Mouse (Mus musculus) testis, postnatal 14 days (tissue): Measurements from ENCODE around the gene Gga3.
A peak's percentile ranks its signal among the peaks of the same experiment; 100 is the strongest.
"Not testable (repeated sequence)": the region's sequence is repeated elsewhere in the genome, so short reads cannot be mapped to it uniquely, and the experiment has no call there.

ENCODE experiments used
- DNase-seq: peaks from one replicate; pipeline ENCODE4 v3.0.0; 2021; ENCODE audit warnings: low spot score

Gene Gga3

DNA sequence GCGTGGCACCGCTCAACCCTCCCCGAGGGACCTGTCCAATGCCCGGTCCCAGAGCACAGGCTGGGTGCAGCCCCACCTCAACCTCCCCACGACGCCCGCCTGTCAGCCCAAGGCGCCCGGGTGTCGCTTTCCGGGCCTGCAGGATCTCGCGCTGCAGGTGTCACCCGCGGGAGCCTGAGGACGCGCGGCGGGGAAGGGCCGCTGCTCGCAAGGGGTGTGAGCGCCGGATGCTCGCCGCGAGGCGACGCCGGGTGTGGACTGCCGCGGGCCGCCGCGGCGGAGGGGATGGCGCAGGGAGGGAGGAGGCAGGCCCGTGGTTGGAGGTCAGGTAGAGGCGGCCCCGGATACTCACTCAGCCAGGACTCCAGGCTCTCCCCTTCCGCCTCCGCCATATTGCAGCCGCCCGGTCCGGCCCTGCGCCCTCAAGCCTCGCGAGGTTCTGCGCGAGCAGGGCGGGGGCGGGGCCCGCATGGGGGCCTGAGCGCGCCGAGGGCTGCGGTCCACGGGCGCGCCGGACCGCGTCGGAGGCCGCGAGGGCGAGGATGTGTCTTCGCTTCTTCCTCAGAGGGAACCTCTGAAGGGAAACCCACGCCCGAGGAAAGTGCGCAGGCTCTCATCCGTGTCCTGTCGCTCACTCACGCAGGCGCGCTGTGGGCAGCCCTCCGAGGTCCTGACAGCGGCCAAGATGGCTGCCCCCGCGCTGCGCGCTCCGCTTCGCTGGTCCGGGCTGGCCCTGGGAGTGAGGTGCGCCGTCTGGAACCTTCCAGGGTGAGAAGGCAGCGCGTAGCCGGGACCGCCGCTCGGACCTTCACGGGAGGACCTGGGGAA lies at the start of gene Gga3, which contains the start of gene Mrps7:
Gene Gga3, minus strand, starts transcription at position 576 of the 828 bp plus-strand sequence.
Gene Mrps7, plus strand, starts transcription at position 450 of the 828 bp plus-strand sequence.
- DNase-seq: peak; percentile 90

DNA sequence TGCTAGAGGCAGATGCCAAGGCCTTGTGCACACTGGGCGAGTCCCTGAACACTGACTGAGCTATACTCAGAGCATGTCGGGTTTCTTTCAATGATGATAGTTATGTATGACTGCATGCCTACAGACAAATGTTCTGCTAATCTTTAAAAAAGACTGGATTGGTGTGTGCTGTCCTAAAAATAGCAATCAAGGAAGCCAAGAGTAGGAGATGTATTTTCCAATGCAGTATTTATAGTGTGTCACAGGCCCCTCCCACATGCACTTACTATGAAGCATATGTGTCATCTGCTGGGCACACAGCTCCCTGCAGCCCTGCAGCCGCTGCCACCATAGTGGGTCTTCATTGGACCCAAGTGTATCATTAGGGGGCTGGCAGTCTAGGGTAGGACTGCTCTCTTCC lies 49.3 kb upstream of the Gga3 start:
- DNase-seq: no peak

DNA sequence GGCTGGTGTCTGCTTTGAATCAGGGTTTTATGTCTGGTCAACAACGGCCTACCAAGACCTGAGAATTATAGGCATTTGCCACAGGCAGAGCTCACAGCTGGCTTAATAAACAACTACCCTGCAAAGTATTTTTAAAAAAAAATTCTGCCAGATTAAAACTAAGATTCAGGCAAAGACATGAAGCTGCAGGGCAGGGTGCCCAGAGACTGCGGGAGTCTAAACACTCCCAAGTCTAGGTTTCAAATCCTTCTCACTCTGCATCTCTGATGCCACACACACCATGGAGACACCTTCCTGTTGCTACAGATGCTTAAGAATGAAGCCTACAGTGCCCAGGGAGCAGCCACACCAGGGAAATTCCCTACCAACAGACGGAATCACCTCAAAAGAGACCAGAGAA lies 47.8 kb upstream of the Gga3 start:
- DNase-seq: no peak

DNA sequence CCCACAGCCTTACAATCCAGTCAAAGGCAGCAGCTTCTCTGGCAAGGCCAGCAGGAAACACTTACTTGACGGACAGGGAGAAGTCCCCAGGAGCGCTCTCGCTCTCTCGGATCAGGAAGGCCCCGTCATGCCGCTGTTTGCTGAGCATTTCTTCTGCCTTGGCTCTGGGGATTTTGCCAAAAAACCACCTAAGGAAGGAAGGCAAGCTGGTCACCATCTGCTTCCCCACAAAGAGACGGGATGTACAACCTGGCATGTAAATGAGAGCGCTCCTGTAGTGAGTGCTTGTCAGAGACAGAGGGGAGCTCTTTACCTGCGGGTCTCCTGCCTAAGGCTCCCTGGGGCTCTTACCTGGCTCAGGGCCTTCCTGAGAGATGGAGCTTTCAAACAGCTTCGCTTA lies 45.9 kb upstream of the Gga3 start:
- DNase-seq: no peak

DNA sequence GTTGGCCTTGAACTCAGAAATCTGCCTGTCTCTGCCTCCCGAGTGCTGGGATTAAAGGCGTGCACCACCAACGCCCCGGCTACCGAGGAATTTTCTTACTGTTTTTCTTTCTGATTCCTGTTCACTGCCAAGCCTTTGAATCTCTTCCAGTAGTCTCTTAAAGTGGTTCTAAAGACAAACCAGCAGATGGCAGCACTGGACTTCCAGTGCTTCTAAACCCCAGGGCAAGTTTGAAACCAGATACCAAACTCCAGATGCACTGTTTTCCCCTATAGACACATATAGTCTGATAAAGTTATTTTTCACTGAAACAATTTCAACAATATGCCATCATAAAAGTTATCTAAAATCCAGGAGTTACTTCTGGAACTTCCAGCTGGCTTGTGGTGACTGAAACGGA lies 43.6 kb upstream of the Gga3 start:
- no peak for DNase-seq

DNA sequence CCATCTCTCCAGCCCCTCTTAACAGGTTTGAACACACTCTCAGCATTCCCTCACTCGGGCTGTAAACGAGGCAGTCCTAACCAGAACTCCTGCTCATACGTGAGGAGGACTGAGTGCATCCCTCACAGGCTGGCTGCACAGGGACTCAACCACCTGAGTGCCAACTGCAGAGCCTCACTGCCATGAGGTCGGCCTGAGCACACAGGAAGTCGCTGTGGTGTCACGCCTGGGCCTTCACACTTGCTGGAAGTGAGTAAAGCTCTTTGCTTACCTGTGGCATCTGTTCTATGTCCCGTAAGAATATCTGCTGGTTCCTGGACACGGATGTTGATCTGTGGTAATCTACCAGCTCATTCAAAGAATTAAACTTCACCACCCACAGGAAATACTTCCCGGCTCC lies 42.6 kb upstream of the Gga3 start:
- no peak for DNase-seq

DNA sequence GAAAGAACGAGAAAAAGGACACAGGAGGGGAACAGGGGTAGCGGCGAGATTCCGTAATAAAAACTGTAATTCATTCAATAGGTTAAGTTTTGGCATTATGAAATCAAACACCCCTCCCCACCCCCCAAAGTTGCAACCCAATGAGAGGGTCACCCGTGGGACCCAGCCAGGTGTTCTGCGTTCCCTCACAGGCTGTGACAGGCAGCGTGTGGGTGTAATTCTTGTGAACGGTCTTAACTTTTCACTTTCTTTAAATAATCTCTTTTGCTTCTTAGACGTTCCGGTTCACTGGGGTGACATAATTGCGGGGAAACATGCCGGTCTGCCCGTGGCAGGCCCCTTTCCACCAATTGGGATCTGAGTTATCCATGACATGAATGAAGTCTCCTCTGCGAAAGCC lies 41.6 kb upstream of the Gga3 start:
- not testable (repeated sequence) for DNase-seq

DNA sequence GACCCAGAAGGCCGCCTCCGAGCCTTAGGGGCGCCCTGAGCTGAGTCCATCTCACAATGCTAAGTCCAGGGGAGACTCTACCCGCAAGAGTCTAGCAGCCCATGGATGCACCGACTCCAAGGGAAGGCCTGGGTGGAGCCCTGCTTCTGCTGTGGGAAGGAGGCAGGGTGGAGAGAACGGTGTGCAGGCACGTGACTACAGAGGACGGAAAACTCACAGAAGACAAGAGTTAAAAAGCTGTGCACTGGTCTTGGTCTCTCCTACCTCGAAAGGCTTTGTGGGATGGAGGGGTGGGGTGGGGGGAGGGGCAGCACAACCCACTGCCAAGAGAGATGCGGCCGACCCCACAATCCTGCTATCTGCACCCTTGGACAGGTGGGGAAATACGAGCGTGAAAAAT lies 40.5 kb upstream of the Gga3 start:
- DNase-seq: no peak

DNA sequence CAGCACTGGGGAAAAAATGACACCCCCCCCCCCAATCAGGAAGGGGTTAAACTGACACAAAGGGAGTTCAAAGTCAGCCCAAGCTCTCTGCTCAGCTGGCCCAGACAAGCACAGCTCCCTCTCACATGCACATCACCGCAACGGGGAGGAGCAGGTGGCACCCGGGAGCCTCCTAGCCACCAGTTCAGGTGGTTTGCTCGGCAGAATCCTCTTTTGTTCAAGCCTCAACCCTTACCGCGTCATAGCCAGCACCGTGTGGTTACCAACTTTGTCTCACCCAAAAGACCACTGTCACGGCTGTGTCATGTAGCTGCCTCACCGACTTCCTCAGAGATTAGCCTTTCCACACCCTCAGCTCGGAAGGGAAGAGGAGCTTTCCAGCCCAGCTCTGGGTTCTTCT lies 39.4 kb upstream of the Gga3 start:
- no peak for DNase-seq

DNA sequence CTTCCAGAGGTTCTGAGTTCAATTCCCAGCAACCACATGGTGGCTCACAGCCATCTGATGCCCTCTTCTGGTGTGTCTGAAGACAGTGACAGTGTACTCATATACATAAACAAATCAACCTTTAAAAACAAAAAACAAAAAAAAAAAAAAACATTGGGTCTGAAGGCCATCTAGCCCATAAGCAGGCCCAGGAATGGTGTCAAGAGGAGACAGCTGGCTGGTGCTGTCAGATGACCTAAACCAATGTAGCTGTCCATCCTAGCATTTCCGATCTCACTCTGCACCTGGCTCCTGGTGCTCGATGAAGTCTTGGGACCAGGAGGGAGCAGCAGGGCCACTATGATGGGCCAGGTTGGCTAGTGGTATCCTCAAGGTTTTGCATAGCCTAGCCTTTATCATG lies 38.9 kb upstream of the Gga3 start:
- no peak for DNase-seq

DNA sequence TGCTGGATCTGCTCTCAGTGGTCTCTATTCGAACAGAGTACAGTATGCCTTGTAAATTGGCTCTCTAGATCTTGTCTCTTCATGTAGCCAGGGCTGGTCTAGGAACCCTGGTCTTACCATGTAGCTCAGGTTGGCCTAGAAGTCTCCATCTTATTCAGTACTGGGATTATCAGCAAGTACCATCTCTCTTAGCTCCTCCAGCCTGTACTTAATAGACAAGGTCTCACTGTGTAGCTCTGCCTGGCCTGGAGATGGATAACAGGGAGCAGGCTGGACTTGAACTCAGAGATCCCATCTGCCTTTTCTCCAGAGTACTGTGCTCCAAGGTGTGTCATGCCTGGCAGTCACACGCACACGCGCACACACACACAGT lies 37.8 kb upstream of the Gga3 start:
- no peak for DNase-seq

DNA sequence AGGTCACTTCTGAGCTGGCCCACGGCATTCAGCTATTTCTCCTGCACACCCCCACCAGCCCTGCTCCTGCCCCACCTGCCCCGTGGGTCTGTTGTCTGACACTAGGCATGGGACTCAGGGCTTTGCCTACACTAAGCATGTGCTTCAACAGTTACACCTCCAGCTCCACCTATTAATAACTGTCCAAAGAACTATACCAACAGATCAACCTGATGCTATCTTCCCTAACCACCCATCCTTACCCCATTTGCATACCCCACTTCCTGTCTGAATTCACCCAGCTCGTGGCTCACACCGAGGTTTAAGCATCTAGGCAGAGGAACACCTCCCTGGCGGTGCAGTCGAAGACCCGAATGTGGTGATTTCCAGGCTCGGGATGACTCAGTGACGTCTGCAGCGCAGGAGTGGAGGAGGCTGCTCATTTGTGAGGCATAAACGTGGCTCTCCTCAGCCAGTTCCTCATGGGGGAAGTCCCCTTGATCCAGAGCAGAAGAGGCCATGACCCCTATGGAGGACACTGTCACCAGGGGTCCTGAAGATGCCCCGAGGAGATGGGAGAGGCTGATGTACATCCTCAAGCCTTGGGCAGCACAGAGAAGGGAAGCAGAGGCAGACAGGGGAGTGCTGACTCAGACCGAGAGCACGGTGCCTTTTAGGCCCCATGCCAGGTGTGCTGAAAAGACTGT lies 37.3 kb upstream of the Gga3 start:
- no peak for DNase-seq

DNA sequence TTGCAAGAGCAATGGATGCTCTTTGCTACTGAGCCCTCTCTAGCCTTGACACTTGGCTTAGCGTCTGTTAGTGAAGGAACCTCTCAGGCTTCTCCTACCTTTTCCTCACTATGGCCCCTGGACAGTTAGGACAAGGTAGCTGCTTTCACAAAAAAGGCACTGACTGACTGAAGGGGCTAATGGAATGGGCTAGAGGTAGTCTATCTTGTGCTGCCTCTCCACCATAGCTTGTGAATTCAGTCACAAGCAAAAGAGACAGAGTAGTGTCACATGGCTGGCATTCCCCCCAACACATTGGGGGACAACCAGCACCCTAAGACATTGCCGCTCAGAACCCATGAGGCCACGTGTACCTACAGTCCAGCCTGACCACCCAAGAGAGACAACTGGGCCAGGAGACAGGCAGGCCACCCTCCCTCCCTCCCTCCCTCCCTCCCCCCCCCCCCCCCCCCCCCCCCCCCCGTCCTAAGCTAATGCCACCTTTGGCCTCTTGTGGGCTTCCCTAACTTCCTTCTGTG lies 36.5 kb upstream of the Gga3 start:
- no peak for DNase-seq

DNA sequence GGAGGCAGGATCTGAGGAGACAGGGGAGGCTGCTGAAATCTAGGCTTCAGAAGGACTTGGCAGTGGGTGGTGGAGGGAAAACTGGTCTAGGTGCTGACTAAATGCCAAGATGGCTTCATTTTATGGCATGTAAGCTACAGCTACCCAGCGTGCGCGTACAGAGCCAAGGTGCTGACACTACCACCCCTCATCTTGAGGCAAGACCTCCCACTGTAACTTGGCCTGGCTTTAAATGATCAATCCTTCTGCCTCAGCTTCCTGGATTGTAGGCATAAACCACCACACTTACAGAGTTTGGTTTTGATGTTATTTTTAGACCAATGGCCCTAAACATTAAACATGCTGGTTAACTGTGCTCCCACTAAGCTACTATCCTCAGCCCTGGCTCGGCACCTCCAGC lies 35.7 kb upstream of the Gga3 start:
- DNase-seq: no peak

DNA sequence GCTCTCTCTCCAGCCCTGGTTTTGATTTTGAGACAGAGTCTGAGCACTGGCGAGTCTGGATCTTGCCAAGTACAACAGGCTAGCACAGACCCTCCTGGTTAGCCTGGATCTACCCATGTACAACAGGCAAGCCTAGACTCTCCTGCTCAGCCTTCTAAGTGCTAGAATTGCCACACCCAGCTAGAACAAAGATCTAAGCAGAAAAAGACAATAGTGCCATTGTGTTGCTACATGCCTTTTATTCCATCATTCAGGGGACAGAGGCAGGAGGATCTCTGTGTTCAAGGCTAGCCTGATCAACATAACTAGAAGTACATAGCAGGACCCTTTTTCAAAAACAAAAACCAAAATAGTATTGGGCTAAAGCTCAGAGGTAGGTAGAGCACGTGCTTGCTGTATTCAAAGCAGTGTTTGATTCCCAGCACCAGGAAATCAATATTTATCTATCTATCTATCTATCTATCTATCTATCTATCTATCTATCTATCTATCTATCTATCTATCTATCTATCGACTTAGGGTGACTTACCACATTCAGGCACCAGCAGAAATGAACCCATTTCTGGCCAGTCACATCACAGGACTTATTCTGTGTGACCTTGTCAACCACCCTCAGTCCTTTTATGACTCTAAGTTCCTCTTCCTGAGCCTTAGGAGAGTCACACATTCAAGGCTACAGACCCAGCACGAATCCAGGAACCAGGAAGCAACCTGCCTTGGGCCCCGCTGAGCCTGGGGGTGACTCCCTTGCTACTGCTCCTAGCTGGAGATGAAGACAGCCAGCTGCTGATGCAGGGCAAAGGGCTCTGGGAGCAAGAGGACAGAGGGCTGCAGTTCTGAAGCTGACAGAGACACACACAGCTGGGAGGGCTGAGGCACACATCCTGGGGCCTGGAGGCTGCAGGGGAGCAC lies 34.9 kb upstream of the Gga3 start:
- DNase-seq: no peak

DNA sequence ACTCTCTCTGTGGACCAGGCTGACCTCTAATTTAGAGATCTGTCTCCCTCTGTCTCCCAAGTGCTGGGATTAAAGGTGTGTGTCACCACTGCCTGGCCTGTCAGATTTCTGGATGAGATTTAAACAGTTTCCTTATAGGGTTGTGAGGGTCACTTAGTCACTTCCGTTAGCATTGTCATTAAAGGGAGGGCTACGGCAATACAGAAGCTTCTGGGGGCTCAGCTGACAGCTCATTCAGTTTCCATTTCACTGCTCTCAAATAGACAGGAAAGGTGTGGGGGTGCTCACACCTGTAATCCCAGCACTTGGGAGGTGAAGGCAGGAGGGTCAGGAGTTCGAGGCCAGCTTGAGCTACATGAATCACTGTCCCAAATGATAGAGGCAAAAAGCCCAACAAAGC lies 33.1 kb upstream of the Gga3 start:
- no peak for DNase-seq

DNA sequence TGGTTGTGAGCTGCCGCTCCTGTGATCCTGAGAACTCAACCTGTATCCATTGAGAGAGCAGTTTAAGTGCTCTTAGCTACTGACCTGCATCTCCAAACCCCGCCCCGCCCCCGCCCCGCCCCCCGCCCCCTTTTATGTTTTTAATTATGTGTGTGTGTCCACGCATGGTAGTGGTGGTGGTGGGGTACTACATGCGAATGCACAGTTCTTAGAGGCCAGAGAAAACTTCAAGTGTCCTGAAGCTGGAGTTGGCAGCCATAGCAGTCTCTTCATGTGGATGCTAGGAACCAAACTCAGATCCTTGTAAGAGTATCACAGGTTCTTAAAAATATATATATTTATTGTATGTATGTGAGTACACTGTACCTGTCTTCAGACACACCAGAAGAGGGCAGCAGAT lies 31.6 kb upstream of the Gga3 start:
- DNase-seq: no peak

DNA sequence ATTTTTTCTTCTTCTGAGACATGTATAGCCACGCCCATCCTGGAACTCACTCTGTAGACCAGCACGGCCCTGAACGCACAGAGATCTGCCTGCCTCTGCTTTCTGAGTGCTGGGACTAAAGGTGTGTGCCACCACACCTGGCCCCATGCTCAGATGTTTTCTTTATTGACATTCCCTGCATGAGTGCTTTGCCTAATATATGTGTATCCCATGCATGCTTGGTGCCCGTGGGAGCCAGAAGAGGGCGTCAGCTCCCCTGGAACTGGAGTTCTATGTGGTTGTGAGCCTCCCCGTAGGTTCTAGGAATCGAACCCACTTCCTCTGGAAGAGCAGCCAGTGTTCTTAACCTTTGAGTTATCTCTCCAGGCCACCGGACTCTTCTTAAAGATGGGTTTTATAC lies 31.2 kb upstream of the Gga3 start:
- DNase-seq: no peak

DNA sequence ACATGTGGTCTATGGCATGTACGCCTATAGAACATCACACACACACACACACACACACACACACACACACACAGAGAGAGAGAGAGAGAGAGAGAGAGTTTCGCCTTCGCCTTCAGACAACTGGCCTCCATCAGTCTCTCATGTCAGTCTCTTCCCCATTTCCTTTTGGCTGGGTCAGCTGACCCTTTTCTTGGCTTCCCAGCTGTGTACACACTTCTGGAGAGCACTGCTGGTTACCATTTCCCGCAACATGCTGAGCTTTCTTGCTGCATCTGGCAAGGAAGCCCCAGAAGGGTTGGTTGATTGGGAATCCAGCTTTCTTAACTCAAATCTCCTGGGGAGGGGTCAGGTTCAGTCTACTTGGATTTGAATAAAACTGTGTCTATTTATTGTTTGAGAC lies 30.3 kb upstream of the Gga3 start:
- no peak for DNase-seq

DNA sequence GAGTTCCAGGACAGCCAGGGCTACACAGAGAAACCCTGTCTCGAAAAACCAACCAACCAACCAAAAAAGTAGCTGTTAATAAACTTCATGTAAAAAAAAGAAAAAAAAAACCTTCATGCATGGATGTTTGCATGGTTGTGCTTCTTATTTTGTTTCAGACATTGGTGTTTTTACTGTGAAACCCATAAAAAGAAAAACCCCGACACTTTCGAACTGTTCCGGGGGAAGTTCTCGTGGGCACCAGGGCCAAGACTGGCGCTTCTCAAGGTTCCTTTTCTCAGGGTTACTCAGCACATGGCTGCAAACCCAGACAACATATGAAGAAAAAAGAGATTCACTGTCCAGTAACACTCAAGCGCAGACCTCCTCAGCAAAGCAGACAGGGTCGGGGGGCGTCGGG lies 29.0 kb upstream of the Gga3 start:
- no peak for DNase-seq

DNA sequence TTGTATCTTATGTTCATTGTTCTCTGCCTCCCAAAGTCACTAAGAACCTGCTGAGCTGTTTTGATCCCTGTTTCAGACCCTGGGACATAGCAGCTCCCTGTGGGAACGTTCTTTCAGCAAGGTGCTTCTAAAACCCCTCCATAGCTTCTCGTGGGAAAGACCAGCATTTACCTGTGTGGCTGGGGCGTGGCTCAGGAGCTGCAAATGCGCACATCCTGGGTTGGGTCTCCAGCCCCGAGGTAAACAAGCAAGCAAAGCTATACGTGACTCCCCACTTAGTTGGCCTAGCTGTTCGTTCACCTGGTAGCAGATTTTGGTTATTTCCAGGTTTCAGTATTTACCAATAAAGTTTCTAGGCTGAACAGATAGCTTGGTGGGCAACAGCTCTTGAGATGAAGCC lies 28.4 kb upstream of the Gga3 start:
- DNase-seq: no peak

DNA sequence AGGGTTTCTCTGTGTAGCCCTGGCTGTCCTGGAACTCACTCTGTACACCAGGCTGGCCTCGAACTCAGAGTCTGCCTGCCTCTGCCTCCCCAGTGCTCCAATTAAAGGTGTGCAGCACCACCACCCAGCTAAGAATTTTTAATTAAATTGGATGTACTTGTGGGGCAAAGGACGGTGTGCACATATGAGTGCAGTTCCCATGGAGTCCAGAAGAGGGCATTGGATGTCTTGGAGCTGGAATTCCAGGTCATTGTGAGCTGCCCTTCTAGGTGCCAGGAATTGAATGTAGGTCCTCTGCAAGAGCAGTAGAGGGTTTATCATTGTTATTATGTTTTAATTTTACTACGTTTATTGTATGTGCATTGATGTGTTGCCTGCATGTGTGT lies 27.6 kb upstream of the Gga3 start:
- no peak for DNase-seq
